Mouse (Mus musculus): ENCODE measurements at regions not wholly inside any gene's neighbourhood (a gene's known extent, or its start where the extent isn't known, plus 50 kb on each side); places are given as distances from the start of the nearest gene placed in this dataset.

GRCm38 (mm10) chr13:82888755-82889154 is 615.1 kb upstream of the Mef2c start:
- TF ChIP-seq ZC3H11A (IDR thresholded peaks at IDR 0.05; ENCODE audit: low read depth, low read length) (no peak), ZKSCAN1 (IDR thresholded peaks at IDR 0.05; ENCODE audit: borderline replicate concordance, low read depth, low read length) (no peak), CTCF (conservative IDR thresholded peaks at IDR 0.05 in 1 of 2, IDR thresholded peaks at IDR 0.05 in 1 of 2; ENCODE audit: low read depth in 2 of 2, low read length in 2 of 2) (no peak), RAD21 (IDR thresholded peaks at IDR 0.05; ENCODE audit: low read depth, low read length) (no peak), EP300 (IDR thresholded peaks at IDR 0.05; ENCODE audit: low read length) (no peak), CHD1 (IDR thresholded peaks at IDR 0.05; ENCODE audit: low read depth, low read length) (no peak), POLR2A (IDR thresholded peaks at IDR 0.05; ENCODE audit: low read depth, low read length) (no peak), CHD2 (IDR thresholded peaks at IDR 0.05; ENCODE audit: low read length) (no peak), E2F4 (IDR thresholded peaks at IDR 0.05; ENCODE audit: insufficient replicate concordance, low read depth, low read length) (no peak), USF1 (IDR thresholded peaks at IDR 0.05; ENCODE audit: low read depth, low read length) (no peak), SMC3 (IDR thresholded peaks at IDR 0.05; ENCODE audit: low read depth, low read length) (no peak), JUND (conservative IDR thresholded peaks at IDR 0.05; ENCODE audit: low read depth, low read length) (no peak)
